Mouse (Mus musculus) kidney, postnatal 0 days (tissue): ENCODE results near the gene Slit3. TPM values are rescaled to one million over a fixed set of nuclear protein-coding genes. Genes with fewer than 3 reads are reported as not detected.
A peak's percentile ranks its signal among the peaks of the same experiment; 100 is the strongest.

Experiments
- ATAC-seq: fragments of 200-750 bp; cut with Nextera tagmentation; replicated peaks from 2 replicates; pipeline ENCODE4 v1.8.0; 2017; ENCODE audit warnings: low read depth, moderate number of reproducible peaks, moderate TSS enrichment, moderate library complexity; ENCODE audit not compliant: low FRiP score
- DNase-seq: peaks from one replicate; pipeline ENCODE4 v3.0.0-alpha.2; 2016; ENCODE audit warnings: low spot score
- H3K27ac ChIP-seq: fragments of 300-500 bp; sonication (generic); 2 replicates; pipeline ENCODE4 v1.5.1; 2014; ENCODE audit warnings: mild to moderate bottlenecking
- H3K27me3 ChIP-seq: fragments of 300-500 bp; sonication (generic); 2 replicates; pipeline ENCODE4 v1.6.1; 2014; ENCODE audit warnings: low read length, mixed read lengths; ENCODE audit not compliant: insufficient read depth
- H3K36me3 ChIP-seq: fragments of 300-500 bp; sonication (generic); 2 replicates; pipeline ENCODE4 v1.6.1; 2014; ENCODE audit warnings: low read length, mixed read lengths; ENCODE audit not compliant: insufficient read depth
- H3K4me1 ChIP-seq: fragments of 300-500 bp; sonication (generic); replicated peaks from 2 replicates; pipeline ENCODE4 v1.6.1; 2014; ENCODE audit warnings: antibody characterized with exemption, low read length, mixed read lengths; ENCODE audit not compliant: insufficient read depth
- H3K4me2 ChIP-seq: fragments of 300-500 bp; sonication (generic); 2 replicates; pipeline ENCODE4 v1.6.1; 2014; ENCODE audit warnings: mild to moderate bottlenecking, low read length, moderate library complexity, mixed read lengths
- H3K4me3 ChIP-seq: fragments of 300-500 bp; sonication (generic); replicated peaks from 2 replicates; pipeline ENCODE4 v1.5.1; 2014; ENCODE audit warnings: low read depth, low read length
- H3K9ac ChIP-seq: fragments of 300-500 bp; sonication (generic); 2 replicates; pipeline ENCODE4 v1.6.1; 2014; ENCODE audit warnings: low read depth, low read length
- H3K9me3 ChIP-seq: fragments of 300-500 bp; sonication (generic); replicated peaks from 2 replicates; pipeline ENCODE4 v1.6.1; 2016; ENCODE audit warnings: low read length, inconsistent platforms, mixed read lengths
- CTCF ChIP-seq: IDR thresholded peaks from 2 replicates; pipeline ENCODE4 v1.5.1; 2016; ENCODE audit warnings: antibody characterized with exemption, low read depth, mild to moderate bottlenecking, moderate library complexity
- WGBS: fragments of 180-500 bp; shearing (Covaris S2); extraction: QIAGEN DNeasy Blood & Tissue Kit; methylation state at CpG from one replicate; pipeline ENCODE4 v1.1.7; 2014; 5-methylcytosine and 5-hydroxymethylcytosine counted together
- polyA plus RNA-seq: library from polyadenylated mRNA; unstranded; fragments of >200 nt; fragmentation: Nextera tagmentation; extraction: Ambion mirVana; gene quantifications from 2 replicates; pipeline ENCODE4 v1.2.1, GENCODE M21; 2015

The Slit3 gene
- polyA plus RNA-seq, 1 experiment from 2014 or later: 6.6 TPM

- H3K4me1 ChIP-seq: 0 out of 2 replicates have a peak, but pooled peaks cover 6% of the 10 kb centered on the region
- DNase-seq (peak; percentile 42), ATAC-seq (no peak)
- no peak for TF ChIP-seq CTCF
- H3K9me3 ChIP-seq: no peaks in the 10 kb centered on the region
- no peak overlapping the region for H3K27ac ChIP-seq
- H3K9ac ChIP-seq: no peak overlapping the region
- H3K27me3 ChIP-seq: no peaks in the 10 kb centered on the region
- H3K36me3 ChIP-seq: no peaks in the 10 kb centered on the region
- H3K4me2 ChIP-seq: no peak overlapping the region
- no peak overlapping the region for H3K4me3 ChIP-seq
- WGBS: 56% methylated on average over 3 of the region's 3 CpGs
Measured at GRCm38 (mm10) chr11:35331476-35331875, 210.5 kb downstream of the Slit3 start.

DNA sequence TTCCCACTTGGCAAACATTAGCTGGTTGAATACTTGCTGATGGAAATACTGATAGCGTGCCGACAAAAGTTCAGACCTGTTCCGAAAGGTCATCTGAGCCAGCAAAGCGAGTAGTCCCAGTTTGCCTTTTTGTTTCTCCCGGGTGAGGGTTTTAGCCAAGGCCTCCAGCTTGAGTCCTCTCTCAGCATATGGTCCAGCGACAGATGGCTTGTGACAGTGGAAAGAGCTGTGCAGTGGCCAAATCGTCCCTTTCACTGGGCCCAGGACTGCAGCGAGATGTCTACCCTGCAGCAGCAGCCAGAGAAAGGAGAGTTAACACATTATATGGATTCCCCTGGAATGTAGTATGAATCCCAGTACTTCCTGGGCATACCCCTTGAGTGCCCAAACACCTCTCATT is 215.5 kb downstream of the Slit3 start:
- Histone ChIP-seq H3K36me3 (no peaks in the 10 kb centered on the region), H3K27ac (no peak overlapping the region), H3K27me3 (no peaks in the 10 kb centered on the region), H3K4me2 (no peak overlapping the region), H3K4me1 (0 out of 2 replicates have a peak, but pooled peaks cover 6% of the 10 kb centered on the region), H3K4me3 (no peak overlapping the region), H3K9ac (no peak overlapping the region), H3K9me3 (no peaks in the 10 kb centered on the region)
- no peak for TF ChIP-seq CTCF
- ATAC-seq (no peak), DNase-seq (no peak)
- WGBS: 82% methylated on average over 8 of the region's 8 CpGs

GRCm38 (mm10) chr11:35337493-35337892 is 216.5 kb downstream of the Slit3 start:
- no peak overlapping the region for H3K4me2 ChIP-seq
- no peak for ATAC-seq
- H3K36me3 ChIP-seq: no peaks in the 10 kb centered on the region
- WGBS: 51% methylated on average over 8 of the region's 8 CpGs
- H3K9me3 ChIP-seq: no peaks in the 10 kb centered on the region
- H3K4me1 ChIP-seq: 0 out of 2 replicates have a peak, but pooled peaks cover 6% of the 10 kb centered on the region
- H3K27me3 ChIP-seq: no peaks in the 10 kb centered on the region
- DNase-seq: no peak
- no peak overlapping the region for H3K27ac ChIP-seq
- no peak for TF ChIP-seq CTCF
- no peak overlapping the region for H3K9ac ChIP-seq
- H3K4me3 ChIP-seq: no peak overlapping the region

DNA sequence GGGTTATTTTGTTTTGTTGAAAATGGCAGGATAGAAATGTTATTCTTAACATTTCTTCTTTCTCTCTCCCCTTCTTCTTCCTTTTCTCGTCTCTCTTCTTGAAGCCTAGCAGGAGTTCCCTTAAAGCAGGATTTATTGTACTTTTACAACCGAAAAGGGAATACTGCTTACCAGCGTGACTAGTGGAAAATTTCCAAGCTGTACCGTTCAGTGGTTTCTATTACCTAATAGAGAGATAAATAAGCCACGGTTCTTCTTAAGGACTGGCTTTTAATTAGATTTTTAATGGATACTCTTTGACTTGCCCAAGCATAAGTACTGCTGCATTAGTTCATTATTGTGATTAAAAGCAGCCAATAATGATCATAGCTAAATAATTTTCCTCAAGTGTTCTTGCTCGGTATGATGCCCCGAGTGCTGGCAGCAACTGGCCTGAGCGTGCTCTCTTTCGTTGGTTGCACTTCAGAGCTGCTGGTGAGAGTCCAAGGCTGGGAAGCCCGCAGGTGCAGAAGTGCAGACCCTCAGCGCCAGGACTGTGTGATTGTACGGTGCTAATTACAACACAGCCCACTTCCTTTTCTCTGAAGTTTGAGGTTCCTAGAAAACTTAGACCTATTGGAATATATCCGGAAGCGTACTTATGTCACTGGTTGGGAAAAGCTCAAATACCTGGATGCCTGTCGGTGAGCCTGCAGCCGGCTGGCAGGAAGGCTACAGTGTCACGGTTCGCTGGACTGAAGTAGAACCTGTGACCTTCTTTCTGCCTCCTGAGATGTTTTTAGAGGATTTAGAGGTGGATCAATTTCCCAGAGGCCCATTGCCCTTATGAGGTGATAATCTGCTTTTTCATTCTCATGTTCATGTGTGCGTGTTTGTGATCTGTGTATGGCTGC is 217.1 kb downstream of the Slit3 start:
- Histone ChIP-seq H3K9ac (no peak overlapping the region), H3K9me3 (no peaks in the 10 kb centered on the region), H3K4me3 (no peak overlapping the region), H3K27ac (no peak overlapping the region), H3K36me3 (no peaks in the 10 kb centered on the region), H3K4me1 (0 out of 2 replicates have a peak, but pooled peaks cover 6% of the 10 kb centered on the region), H3K27me3 (no peaks in the 10 kb centered on the region), H3K4me2 (no peak overlapping the region; the same call in 1 of the 2 replicates)
- no peak for TF ChIP-seq CTCF
- 25% methylated on average over 19 of the region's 19 CpGs for WGBS
- DNase-seq (peak; percentile 47), ATAC-seq (no peak; the same call in 1 of the 2 replicates)

DNA sequence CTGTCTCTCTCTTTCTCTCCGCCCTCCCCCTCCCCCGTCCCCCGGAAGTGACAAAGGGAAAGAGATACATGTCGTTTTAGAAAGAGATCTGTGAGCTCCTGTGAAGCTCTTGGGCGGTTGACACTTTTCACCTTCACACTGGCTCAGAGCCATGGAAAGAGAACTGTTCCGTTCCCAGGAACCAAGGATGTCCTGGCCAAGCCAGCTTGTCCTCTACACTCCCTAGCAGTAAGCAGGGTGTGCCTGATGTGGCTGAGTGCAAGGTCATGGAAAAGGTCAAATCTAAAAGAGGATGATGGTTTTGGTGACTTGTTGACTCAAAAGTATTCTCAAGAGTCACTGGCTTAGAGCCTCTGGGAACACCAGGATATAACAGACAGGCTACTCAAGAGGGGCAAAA is 219.7 kb downstream of the Slit3 start:
- no peak for TF ChIP-seq CTCF
- Histone ChIP-seq H3K4me3 (no peak overlapping the region), H3K36me3 (no peaks in the 10 kb centered on the region), H3K9me3 (no peaks in the 10 kb centered on the region), H3K9ac (no peak overlapping the region), H3K4me1 (no peaks in the 10 kb centered on the region), H3K27ac (no peak overlapping the region), H3K4me2 (no peak overlapping the region), H3K27me3 (no peaks in the 10 kb centered on the region)
- 68% methylated on average over 6 of the region's 6 CpGs for WGBS
- ATAC-seq (no peak), DNase-seq (no peak)

- WGBS: 41% methylated on average over 5 of the region's 5 CpGs
Measured at GRCm38 (mm10) chr11:35342486-35342885, 221.5 kb downstream of the Slit3 start.

More at GRCm38 (mm10) chr11:35342486-35342885, 221.5 kb downstream of the Slit3 start:
- no peak overlapping the region for H3K9ac ChIP-seq
- no peak overlapping the region for H3K4me2 ChIP-seq
- no peak overlapping the region for H3K27ac ChIP-seq
- no peaks in the 10 kb centered on the region for H3K9me3 ChIP-seq
- DNase-seq (no peak), ATAC-seq (no peak)
- H3K36me3 ChIP-seq: no peaks in the 10 kb centered on the region
- no peaks in the 10 kb centered on the region for H3K4me1 ChIP-seq
- H3K27me3 ChIP-seq: no peaks in the 10 kb centered on the region
- TF ChIP-seq CTCF: no peak
- H3K4me3 ChIP-seq: no peak overlapping the region
